Mouse (Mus musculus): ENCODE data around the gene Tbx4.
A peak's percentile ranks its signal among the peaks of the same experiment; 100 is the strongest.

GRCm38 (mm10) chr11:85841980-85842379 lies 44.2 kb upstream of the Tbx4 start:
- no peak for TF ChIP-seq MYOG (IDR thresholded peaks at IDR 0.05; ENCODE audit: control insufficient read depth, extremely low read depth, insufficient read length)
- TF ChIP-seq CTCF (IDR thresholded peaks at IDR 0.05; ENCODE audit: control insufficient read depth, insufficient read depth, insufficient read length) = peak; percentile 64
- no peak for TF ChIP-seq MAX (IDR thresholded peaks at IDR 0.05)
- TF ChIP-seq FOSL1 (IDR thresholded peaks at IDR 0.05; ENCODE audit: insufficient read depth, low read length, poor library complexity, severe bottlenecking) = no peak
- no peak for TF ChIP-seq MYOD1 (IDR thresholded peaks at IDR 0.05; ENCODE audit: control insufficient read depth, insufficient read length, low read depth)

Data from C2C12 (cell line).